Mouse (Mus musculus): Measurements from ENCODE around the gene Sox13.

- no peak for TF ChIP-seq MAX (IDR thresholded peaks at IDR 0.05; ENCODE audit: low read length)
- TF ChIP-seq ELF1 (IDR thresholded peaks at IDR 0.05; ENCODE audit: low read depth, low read length), result no peak
- no peak for TF ChIP-seq GATA1 (IDR thresholded peaks at IDR 0.05; ENCODE audit: low read depth, low read length)
- TF ChIP-seq ETS1 (IDR thresholded peaks at IDR 0.05; ENCODE audit: low read depth, low read length), result no peak
- TF ChIP-seq CTCF (IDR thresholded peaks at IDR 0.05 in 2 of 3, conservative IDR thresholded peaks at IDR 0.05 in 1 of 3; ENCODE audit: control insufficient read depth in 1 of 3, insufficient read depth in 1 of 3, low read depth in 2 of 3, low read length in 3 of 3, poor library complexity in 1 of 3, severe bottlenecking in 1 of 3), result no peak
- no peak for TF ChIP-seq TCF12 (IDR thresholded peaks at IDR 0.05; ENCODE audit: low read depth, low read length)
- TF ChIP-seq ZC3H11A (IDR thresholded peaks at IDR 0.05; ENCODE audit: low read depth, low read length), result no peak
These were observed 55.5 kb downstream of the Sox13 start for GRCm38 (mm10) chr1:133368644-133369043.
